Mouse (Mus musculus): ENCODE data around the gene Slc17a5.

Gene Slc17a5

GRCm38 (mm10) chr9:78559479-78559878 is 28.4 kb downstream of the Slc17a5 start:
- DNase-seq (ENCODE audit: low read depth, low spot score), result no peak

DNA sequence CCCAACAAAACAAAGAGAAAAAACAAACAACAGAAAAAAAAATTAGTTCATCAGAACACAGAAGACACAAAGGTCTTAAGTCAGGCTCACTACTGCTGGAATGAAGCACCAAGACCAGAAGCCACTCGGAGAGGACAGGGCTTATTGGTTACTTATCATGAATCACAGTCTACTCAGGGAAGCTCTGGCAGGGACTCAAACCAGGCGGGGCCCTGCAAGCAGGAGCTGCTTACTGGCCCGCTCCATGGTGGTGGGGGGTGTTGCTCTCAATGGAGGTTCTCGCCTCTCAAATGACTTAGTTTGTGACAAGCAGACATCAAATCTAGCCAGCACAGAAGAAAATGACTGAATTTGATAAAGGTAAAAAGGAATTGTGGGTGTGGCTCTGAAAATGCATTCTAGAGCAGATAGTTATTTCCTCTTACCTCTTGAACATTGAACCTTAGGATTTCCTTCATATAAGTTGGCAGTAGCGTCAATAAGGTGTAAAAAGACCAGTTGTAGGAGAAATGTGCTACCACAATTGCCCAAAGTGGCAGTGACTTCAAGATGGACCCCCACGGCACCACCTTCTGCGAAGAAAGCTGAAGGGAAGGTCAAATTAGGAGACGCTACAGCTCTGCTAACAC is 29.1 kb downstream of the Slc17a5 start:
- no peak for DNase-seq (ENCODE audit: low read depth, low spot score)

DNA sequence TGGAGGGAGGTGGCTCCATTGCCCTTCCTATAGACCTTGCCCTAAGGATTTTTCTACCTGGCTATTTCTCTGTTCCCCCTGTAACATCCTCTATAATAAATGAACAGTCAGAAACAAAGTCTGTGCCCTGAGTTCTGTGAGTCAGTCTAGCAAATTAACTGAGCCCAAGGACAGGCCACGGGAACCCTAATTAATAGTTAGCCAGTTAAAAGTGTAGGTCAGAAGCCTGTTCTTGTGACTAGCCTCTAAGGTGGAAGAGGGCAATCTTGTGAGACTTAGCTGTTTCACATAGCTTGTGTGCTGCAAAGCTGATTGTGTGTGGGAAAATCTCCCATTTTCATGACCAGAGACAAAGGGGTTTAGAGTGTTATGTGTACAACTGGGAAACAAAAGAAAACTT is 30.8 kb downstream of the Slc17a5 start:
- no peak for DNase-seq (ENCODE audit: low read depth, low spot score)

GRCm38 (mm10) chr9:78552984-78553383 is 34.9 kb downstream of the Slc17a5 start:
- DNase-seq (ENCODE audit: low read depth, low spot score), result peak; percentile 52

- DNase-seq (ENCODE audit: low read depth, low spot score), result no peak
These were observed 36.1 kb downstream of the Slc17a5 start for GRCm38 (mm10) chr9:78551761-78552160.

DNA sequence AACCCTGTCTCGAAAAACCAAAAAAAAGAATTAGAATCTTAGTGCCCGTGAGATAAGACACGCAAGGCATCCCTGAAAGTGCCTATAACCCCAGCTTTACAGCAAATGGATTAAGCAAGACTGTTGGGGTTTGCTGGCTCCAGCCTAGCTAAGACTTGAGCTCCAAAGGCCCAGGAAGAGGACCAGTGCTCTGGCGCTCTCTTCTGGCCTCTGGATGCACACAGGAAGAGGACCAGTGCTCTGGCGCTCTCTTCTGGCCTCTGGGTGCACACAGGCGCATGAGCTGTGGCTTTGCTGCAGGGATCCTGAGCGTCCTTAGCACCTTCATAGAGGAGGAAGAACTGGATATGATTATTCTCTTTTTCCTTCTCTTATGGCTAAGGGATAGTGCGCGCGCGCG is 40.1 kb downstream of the Slc17a5 start:
- DNase-seq (ENCODE audit: low read depth, low spot score), result no peak

DNA sequence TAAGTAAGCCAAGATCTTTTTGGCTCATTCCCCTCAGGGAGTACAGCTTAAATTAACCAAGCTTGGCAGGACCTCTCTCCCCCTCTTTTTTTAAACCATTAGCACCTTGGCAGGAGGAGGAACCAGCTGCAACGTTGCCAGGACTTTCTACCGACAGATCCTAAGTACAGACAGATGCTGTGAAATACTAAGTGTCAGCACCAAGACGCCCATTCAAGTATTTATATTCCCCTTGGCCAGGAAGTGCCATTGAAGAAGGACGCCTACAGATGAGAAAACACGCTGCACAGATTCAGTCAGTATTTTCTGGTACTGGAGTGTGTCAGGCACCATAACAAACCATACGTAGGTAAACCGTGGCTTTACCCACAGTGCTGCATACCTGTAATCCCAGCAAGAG is 40.9 kb downstream of the Slc17a5 start:
- DNase-seq (ENCODE audit: low read depth, low spot score), result peak; percentile 84

GRCm38 (mm10) chr9:78541758-78542157 is 46.1 kb downstream of the Slc17a5 start:
- no peak for DNase-seq (ENCODE audit: low read depth, low spot score)

DNA sequence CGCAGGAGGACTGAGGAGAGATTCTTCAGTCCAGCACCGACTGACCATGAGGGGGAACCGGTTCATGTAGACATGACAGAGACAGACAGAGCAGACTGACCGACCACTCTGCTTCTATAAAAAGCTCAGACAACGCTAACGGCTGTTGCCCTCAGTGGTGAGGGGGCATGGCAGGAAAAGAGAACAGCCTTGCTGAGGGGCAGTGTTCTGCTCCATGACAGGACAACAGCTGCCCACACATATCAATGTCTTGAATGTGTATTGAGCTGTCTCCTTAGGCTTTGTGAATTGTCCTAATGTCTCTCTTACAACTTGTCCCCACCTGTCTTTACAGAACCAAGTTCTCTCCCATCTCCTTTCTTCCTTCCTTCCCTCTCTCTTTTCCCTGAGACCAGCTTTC is 49.4 kb downstream of the Slc17a5 start:
- no peak for DNase-seq (ENCODE audit: low read depth, low spot score)

DNA sequence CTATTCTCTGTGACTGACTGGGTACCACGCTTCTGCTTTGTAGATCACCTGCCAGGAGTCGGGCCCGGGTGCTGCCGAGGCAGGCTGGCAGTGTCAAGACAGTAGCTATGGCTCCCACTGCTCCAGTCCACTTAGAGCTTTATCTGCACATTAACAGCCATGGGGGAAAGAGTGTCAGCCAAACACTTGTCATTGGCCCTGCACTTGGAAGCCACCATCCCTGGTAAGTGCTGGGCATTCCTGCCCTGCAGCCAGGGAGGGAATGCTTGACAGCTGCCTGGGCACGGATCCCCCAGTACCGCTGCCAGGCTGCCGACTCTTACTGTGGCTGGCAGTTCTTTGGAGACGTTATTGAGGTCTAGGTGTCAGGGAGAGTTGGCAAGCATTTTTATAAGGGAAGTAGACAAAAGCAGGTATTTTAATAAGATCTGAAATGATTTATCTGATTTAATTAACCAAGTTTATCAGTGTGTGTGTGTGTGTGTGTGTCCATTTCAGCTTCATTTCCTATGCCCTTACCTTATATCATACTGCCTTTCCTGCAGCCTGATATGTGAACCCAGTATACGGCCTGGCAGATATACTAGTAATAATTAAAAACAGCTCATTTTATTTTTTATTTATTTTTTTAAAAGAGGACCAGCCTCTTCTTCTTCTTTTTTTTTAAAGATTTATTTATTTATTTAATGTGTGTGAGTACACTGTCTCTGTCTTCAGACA is 50.5 kb downstream of the Slc17a5 start:
- DNase-seq (ENCODE audit: low read depth, low spot score), result no peak

- DNase-seq (ENCODE audit: low read depth, low spot score), result no peak
These were observed 53.2 kb downstream of the Slc17a5 start for GRCm38 (mm10) chr9:78534606-78535005.

DNA sequence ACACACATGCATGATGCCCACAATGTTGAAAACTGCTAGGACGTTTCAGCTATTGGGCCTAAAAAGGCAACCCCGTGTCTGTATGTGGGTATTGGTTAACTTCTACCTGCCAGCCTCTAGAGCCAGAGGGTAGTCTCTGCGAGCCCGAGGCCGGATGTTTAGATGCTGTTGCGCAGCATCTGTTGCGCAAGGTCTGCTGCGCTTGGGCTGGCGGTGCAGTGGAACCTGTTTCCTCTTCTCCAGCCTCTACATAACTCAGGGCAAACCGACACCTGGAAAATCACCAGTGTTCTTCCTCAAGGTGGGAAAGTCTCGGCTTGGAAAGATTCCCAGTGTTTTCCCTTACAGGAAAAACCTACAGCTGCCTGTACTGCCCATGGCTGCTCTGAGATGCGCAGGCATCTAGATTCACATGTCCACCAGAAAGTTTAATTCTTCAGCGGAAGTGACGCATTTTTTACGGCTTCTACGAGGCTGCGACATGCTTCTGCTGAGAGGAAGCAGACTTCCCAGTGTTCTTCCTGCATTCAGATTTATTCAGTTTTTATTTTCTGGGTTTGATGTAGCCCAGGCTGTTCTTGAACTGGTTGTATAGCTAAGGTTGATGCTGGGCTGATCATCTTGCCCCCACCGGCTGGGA is 54.4 kb downstream of the Slc17a5 start:
- no peak for DNase-seq (ENCODE audit: low read depth, low spot score)

DNA sequence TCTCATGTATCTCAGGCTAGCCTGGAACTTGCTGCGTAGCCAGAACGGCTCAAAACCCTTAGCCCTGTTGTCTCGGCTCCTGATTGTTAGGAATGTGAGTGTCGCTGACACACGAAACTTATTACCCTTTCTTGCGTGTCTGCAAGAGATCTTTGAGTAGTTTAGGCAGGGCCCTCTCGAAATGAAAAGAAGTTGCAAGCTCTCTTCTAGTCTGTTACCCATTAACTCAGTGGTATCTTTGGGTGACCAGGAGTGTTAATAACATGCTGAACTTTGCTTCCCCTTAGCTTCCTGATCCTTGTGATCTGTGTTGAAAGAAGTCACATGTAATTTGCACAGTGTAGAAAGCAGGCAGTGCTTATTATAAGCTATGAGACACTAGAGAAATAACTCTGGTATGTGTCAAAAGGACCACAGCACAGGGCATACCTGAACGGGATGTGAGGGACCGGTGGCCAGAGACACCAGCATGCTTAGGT is 55.5 kb downstream of the Slc17a5 start:
- no peak for DNase-seq (ENCODE audit: low read depth, low spot score)

DNA sequence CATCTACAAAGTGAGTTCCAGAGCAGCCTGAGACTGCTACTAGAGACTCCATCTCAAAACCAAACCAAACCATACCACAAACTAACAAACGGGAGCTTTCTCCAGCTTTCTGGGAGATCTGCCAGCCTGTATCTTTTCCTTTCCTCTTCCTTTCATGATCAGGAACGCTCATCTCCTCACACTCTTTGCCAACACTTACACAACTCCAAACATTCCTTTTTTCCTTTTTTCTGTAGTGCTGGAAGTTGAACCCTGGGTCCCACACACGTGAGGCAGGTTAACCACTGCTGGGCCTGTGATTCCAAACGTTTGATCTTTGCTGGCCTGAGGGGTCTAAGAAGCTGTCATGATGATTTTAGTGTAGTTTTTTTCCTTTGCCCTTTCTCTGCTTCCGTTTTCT is 56.0 kb downstream of the Slc17a5 start:
- DNase-seq (ENCODE audit: low read depth, low spot score), result no peak

DNA sequence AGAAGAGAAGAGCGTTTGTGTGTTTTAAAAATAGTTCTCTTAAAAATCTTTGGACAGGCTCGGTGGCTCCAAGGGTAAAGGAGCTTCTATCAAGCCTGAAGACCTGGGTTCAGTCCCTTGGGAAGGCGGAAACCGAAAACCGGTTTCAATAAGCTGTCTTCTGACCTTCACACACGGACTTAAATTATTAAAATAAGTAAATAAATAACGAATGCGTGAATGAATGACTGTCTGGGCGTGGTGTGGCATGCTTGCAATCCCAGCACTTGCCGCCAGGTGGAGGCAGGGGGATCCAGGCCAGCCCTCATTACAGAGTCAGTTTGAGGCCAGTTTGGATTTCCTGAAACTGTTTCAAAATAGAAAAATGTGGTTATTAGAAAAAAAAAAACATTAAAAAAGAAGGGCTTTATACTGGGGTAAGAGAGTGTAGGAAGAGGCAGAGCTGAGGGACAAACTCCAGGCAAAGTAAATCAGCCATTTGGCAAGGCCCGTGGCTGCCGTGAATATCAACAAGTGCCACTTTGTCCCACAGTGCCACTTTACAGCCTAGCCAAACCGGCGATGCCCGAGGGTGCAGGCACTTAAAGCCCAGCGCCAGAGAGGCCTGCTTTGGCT is 60.0 kb downstream of the Slc17a5 start:
- no peak for DNase-seq (ENCODE audit: low read depth, low spot score)

DNA sequence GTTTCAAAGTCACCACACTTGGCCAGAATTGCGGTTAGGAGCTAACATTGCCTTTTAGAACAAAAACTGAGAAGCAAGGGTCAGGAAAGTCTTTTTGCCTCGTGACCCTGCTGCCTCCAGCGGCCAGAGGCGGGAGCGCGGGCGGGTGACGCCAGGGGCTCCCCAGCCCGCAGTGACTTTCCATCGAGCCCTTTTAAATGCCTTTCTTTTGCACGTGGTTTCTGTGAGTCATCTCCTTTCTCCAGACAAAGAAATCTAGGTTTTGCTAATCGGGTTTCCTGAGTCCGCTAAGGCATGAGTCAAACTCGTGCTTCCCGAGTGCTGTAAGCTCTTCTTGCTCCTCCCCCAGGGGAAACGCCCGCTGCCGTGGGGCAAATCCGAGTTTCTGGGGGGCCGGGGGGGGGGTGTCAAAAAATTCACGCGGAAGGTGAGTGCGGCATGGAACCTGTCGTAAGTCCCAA is 60.5 kb downstream of the Slc17a5 start:
- peak; percentile 77 for DNase-seq (ENCODE audit: low read depth, low spot score)

GRCm38 (mm10) chr9:78526206-78526605 is 61.6 kb downstream of the Slc17a5 start:
- no peak for DNase-seq (ENCODE audit: low read depth, low spot score)

DNA sequence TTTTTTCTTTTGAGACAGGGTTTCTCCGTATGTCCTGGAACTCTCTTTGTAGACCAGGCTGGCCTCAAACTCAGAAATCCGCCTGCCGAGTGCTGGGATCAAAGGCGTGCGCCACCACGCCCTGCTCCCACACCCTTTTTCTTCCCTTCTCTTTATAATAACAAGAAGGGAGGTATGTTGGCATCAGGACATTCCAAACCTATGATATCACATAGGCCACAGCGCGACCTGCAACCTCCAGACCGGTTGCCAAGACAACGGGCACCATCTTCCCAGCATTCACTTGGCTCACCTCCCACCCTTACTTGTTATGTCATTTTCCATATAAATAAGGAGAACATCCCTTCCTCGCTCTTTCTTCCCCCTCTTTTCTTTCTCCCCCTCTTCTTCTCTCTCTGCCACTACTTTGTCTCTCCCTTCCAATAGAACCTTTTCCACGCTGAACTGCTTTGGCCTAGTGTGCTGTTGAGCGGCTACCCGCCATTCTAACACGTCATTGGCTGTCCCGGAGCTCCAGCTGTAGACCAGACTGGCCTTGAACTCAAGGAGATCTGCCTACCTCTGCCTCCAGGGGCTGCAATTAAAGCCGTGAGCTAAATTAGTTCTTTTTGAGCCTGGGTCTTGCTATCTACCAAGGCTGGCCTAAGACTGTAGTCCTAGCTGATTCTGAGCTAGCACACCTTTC is 62.2 kb downstream of the Slc17a5 start:
- DNase-seq (ENCODE audit: low read depth, low spot score), result no peak

- no peak for DNase-seq (ENCODE audit: low read depth, low spot score)
These were observed 66.2 kb downstream of the Slc17a5 start for GRCm38 (mm10) chr9:78521689-78522088.

- DNase-seq (ENCODE audit: low read depth, low spot score), result no peak
These were observed 66.8 kb downstream of the Slc17a5 start for GRCm38 (mm10) chr9:78520780-78521601.
